Mouse (Mus musculus): ENCODE measurements around the gene Zfp568.

Zfp568 gene

GRCm38 (mm10) chr7:29987551-29987950 lies 3.8 kb downstream of the Zfp568 start:
- ATAC-seq (ENCODE audit: insufficient number of reproducible peaks, low FRiP score, low TSS enrichment): no peak

GRCm38 (mm10) chr7:29989031-29989430 lies 5.3 kb downstream of the Zfp568 start:
- no peak for ATAC-seq (ENCODE audit: insufficient number of reproducible peaks, low FRiP score, low TSS enrichment)

GRCm38 (mm10) chr7:29992698-29993097 lies 8.9 kb downstream of the Zfp568 start:
- no peak for ATAC-seq (ENCODE audit: insufficient number of reproducible peaks, low FRiP score, low TSS enrichment)

DNA sequence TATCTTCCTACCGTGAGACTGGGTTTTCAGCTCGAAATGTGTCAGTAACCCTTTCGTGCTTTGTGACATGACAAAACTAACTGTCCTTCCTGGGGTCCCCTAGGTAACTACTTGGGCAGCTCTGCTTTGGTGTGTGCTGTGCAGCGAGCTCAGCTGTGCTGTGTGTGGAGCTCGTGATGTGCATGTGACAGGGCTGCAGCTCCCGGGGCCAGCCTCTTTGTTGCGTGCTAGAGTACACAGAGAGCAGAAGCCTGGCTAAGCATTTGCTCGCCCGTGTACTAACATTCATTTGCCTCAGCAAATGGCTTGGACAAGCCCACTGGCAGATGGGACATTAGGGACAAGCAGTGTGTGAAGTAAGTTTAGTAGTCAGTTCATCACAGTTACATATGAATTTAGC lies 9.6 kb downstream of the Zfp568 start:
- ATAC-seq (ENCODE audit: insufficient number of reproducible peaks, low FRiP score, low TSS enrichment): no peak

GRCm38 (mm10) chr7:29995134-29995533 lies 11.4 kb downstream of the Zfp568 start:
- ATAC-seq (ENCODE audit: insufficient number of reproducible peaks, low FRiP score, low TSS enrichment): no peak

DNA sequence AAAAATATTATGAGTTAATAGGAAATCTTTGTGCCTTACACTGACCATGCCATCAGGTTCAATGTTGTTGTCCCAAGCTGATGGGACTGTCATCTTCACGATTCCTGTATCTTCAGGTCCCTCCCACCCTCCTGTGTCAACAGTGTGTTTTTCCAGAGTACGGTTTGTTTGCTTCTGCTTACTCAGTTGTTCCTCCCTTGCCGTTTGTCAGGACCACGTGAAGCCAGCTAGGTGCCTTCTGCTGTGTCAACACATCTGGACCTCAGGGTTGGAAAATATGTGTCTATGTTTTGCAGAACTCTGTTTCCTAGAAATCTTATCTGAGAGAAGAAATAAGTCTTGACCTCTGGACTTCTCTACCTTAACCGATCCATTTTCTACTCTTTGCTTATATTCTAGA lies 16.8 kb downstream of the Zfp568 start:
- no peak for ATAC-seq (ENCODE audit: insufficient number of reproducible peaks, low FRiP score, low TSS enrichment)

DNA sequence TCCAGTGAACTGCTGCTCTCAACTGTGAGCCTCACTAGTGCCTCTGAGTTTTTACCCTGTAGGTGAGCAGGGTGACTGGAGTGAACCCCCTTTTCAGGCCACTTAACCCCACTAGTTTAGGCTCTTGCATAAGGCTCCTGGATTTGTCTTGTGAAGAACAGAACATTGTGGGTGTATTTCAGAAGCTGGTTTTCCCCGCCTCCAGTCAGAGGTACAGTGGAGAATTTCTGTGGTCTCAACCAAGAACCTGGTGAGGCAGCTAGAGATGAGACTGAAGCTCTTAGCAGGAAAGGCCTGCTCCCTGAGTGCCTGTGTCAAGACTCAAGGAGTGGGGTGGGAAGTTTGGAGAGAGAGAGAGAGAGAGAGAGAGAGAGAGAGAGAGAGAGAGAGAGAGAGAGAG lies 23.8 kb downstream of the Zfp568 start:
- no peak for ATAC-seq (ENCODE audit: insufficient number of reproducible peaks, low FRiP score, low TSS enrichment)

DNA sequence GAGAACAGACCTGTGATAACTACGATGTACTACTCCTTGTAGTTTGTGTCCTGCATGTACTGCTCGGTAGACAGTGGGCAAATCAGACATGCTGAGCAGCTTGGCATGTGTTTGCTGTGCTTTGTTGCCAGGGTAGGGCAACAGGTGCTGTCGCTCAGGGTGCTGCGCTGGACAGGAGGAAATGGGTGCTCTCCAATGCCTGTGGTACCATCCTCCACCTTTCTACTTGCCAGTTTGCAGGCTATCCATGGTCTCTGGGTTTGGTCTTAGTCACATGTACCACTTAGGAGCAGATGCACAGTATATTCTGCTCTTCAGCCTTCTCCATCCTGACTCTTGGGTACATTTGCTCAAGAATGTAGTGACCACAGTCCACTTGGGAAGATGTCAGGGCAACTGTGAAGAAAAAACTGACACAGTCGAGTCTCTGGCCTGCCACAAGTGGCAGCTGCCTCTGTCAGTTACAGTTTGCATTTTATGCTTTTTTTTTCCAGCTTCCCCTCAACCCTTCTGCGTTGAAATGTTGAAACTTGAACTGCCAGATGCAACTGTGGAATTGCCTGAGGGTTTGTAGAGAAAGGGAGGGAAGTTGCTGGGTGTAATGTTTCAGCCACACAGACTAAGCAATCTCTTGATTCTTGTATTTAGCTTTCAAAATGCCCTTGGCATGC lies 24.4 kb downstream of the Zfp568 start:
- no peak for ATAC-seq (ENCODE audit: insufficient number of reproducible peaks, low FRiP score, low TSS enrichment)

DNA sequence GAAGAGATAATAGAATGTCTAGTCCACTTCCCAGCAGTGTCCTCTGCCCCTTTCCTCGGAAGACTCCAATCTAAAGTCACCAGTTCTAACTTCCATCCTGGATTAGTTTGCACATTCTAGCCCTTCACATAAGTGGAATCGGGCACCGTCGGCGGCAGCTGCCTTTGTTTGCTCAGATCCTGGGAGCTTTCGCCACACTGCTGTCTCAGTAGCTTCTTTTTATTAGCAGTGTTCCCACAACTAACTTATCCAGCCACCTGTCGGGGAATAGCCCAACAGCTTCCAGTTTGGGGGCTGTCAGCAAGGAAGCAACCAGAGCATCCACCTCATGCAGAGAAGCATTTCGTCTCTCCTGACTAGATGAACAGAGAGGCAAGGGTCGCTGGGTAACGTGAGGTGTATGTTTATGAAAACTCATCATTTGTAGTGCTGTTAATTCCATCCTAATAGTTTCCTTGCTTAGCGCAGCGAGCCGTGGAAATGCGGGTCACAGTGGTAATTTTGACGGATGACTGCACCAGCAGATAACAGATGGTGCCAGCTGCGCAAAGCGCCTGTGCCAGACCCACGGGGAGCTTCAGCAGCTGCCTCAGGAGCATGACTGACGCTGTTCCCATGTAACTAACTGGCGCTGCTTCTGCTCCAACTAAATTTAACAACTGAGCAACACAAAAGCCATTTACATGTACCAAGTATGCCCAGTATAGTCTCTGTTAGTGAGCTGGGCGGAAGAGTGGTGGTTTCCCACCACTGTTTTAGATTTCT lies 25.7 kb downstream of the Zfp568 start:
- ATAC-seq (ENCODE audit: insufficient number of reproducible peaks, low FRiP score, low TSS enrichment): no peak

DNA sequence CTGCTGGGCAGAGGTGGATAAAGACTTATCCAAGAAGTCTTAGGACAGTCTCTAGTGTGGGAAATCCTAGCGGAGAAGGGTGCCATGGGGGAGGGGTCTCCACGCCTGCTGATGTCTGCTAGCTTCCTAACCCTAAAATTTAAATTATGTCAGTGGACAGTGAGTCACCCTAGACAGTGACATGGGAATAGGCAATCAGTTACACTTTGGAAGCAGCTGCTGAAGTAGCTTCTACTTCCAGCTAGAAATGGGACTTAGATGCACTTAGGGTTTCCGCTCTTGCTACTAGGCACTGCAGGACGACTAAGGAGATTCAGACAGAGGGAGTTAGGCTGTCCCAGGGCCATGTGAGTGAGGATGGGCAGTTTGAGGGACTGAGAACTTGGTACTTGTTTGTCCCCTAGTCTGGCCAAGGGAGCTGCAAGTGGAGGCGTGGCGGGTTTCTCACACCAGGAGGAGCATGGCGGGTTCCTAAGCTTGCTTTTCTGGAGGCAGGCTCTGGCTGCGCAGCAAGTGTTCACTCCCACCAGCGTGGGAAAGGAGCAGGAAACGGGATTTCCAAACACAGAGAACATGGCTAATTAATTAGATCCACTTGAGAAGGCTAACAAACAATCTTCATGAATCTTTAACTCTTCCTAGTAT lies 26.9 kb downstream of the Zfp568 start:
- ATAC-seq (ENCODE audit: insufficient number of reproducible peaks, low FRiP score, low TSS enrichment): no peak

DNA sequence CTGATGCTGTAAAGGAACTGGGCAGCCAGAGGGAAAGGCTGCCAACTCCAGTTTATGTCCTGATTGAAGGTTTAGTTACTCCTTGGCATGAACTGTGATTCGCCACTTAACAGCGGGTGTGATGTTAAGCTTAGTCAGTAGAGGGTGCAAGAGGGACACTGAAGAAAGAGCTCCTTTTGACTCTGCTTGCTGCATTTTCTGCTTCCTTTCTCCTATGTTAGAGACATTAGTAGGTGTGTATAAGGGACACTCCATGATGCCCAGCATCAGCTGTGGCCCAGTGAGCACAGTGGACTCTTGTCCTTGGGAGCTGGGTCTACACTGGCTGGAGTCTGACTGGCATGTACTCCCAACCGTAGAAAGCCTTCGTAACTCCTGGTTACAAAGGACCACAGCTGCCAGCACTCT lies 29.2 kb downstream of the Zfp568 start:
- ATAC-seq (ENCODE audit: insufficient number of reproducible peaks, low FRiP score, low TSS enrichment): no peak

- no peak for ATAC-seq (ENCODE audit: insufficient number of reproducible peaks, low FRiP score, low TSS enrichment)
Measured at GRCm38 (mm10) chr7:30017226-30017625, 33.5 kb downstream of the Zfp568 start.

DNA sequence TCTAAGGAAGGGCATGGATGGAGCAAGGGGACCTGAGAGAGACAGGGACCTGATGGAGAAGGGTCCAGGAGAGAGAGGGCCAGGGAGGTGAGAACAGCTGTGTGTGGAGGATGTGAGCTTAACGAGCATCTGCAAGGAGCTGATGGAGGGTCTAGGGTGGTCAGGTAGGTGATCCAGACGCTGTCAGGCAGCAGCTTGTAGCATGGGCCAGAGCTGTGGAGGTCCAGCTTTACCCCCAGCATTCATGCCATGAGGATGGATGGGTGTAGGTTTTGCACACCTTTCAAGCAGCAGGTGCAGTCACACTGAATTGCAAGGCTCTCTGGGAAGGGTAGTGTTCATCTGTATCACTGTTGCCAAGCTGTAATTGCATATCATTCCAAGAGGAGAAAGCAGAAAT lies 35.8 kb downstream of the Zfp568 start:
- no peak for ATAC-seq (ENCODE audit: insufficient number of reproducible peaks, low FRiP score, low TSS enrichment)

DNA sequence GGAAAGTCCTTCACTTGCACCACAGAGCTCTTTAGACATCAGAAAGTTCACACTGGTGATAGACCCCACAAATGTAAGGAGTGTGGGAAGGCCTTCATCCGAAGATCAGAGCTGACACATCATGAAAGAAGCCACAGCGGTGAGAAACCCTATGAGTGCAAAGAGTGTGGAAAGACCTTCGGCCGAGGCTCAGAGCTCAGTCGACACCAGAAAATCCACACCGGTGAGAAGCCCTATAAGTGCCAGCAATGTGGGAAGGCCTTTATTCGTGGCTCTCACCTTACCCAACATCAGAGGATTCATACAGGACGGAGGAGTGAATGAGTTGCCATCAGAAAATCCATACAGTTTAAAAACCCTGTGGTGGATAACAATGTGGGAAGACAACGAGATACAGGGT lies 39.6 kb downstream of the Zfp568 start:
- ATAC-seq (ENCODE audit: insufficient number of reproducible peaks, low FRiP score, low TSS enrichment): no peak

DNA sequence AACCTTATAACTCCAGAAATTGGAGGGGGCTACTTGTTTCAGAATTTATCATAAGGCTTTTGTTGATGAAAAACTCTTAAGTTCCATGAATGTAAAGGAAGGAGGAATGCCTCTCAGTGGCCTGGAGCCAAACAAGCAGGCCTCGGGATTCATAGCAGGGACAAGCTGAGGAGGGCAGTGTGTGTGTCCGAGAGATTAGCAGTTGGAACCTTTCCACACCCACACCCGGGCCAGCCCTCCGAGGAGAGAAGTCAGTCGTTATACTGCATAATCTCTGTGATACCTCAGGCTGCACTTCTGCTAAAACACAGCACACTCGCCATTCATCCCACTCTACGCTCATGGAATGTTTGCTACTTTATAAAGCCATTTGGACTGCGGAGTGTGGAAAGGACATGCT lies 40.0 kb downstream of the Zfp568 start:
- ATAC-seq (ENCODE audit: insufficient number of reproducible peaks, low FRiP score, low TSS enrichment): no peak

DNA sequence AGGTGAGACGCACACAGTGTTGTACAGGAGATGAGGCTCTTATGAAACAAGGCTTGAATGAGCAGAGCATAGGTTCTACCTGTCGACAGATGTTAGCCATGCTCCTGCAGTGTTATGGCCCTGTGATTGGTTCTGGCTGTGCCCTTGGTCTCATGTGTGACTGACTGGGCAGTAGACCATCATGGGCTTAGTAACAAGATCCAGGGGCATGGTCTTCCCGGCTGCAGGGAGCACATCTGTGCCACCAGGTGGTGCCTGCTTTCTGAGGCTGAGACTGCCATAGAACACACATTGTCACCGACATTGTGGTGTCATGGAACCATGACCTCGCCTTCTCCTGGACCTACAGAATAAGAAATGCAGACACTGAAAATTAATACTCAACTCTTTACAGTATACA lies 41.6 kb downstream of the Zfp568 start:
- no peak for ATAC-seq (ENCODE audit: insufficient number of reproducible peaks, low FRiP score, low TSS enrichment)

- no peak for ATAC-seq (ENCODE audit: insufficient number of reproducible peaks, low FRiP score, low TSS enrichment)
Measured at GRCm38 (mm10) chr7:30027331-30027730, 43.6 kb downstream of the Zfp568 start.

GRCm38 (mm10) chr7:30028572-30028971 lies 44.8 kb downstream of the Zfp568 start:
- ATAC-seq (ENCODE audit: insufficient number of reproducible peaks, low FRiP score, low TSS enrichment): no peak

- no peak for ATAC-seq (ENCODE audit: insufficient number of reproducible peaks, low FRiP score, low TSS enrichment)
Measured at GRCm38 (mm10) chr7:30030677-30031076, 46.9 kb downstream of the Zfp568 start.

DNA sequence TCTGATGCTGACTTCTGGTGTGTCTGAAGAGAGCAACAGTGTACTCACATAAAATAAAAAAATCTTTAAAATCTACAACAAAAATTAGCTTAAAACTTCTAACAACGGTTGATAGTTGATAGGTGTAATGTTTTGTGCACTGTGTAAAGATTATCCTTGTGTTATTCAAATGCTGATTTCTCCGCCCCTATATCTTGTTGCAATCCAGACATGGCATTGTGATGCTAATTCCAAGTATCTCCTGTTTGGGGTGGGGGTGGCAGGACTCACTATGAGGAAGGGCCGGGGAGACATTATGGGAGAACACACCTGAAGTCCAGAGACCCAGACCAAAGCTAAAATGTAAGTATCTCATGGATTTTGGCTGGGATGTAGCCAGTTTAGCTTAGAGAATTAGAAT lies 47.6 kb downstream of the Zfp568 start:
- no peak for ATAC-seq (ENCODE audit: insufficient number of reproducible peaks, low FRiP score, low TSS enrichment)

DNA sequence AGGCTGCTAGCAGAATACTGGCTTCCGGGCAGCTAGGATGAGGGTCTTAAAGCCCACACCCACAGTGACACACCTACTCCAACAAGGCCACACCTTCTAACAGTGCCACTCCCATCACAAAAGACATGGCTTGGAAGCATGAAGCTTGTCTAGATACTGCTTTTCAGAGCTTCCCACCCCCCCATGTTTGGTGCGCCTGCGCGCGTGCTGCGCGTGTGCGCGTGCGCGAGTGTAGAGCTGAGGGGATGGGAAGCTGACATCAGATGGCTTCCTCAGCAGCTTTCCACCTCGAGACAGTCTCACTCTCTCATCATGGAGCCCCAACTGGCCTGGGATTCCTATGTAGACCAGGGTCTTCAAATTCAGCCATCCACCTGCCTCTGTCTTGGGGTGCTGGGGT lies 50.6 kb downstream of the Zfp568 start:
- no peak for ATAC-seq (ENCODE audit: insufficient number of reproducible peaks, low FRiP score, low TSS enrichment)

DNA sequence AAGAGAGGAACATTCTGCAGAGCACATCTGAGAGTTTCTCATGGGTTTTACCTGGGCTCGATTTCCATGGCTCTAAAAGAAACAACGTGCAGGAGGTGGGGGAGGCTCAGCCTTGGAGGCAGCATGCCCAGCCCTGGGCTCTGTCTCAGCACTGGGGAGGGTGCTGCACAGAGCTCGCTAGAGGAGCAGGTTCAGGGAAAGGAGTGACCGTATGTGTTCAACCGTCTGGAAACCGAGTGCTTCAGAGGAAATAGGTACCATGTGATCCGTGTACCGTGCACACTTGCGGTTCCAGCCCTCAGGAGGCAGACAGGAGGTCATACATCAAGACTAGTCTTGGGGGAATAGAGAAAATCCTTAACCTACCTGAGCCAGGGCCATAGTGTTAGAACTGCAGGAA lies 60.6 kb downstream of the Zfp568 start:
- no peak for ATAC-seq (ENCODE audit: insufficient number of reproducible peaks, low FRiP score, low TSS enrichment)

All from cerebellum, adult (tissue).